Mouse (Mus musculus): ENCODE results near the gene Ccnyl1.

The Ccnyl1 gene

DNA sequence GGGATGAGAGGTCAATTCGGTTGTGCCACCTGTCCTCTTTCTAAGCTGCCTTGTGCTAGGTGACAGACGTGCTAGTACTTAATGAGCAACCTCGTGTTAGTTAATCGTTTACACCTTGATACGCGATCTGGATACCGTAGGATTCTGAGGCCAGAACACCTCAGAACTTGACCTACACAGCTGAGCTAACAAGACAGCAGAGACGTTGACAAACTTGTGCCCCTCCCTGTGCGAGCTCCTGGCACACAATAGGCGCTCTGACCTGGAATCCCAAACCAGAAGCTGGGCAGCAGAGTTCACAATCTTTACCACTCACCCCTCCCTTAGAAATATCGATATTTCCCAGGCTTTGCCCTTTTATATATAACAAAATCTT, 47.9 kb downstream of the Ccnyl1 start:
- DNase-seq (ENCODE audit: low spot score) = no peak

DNA sequence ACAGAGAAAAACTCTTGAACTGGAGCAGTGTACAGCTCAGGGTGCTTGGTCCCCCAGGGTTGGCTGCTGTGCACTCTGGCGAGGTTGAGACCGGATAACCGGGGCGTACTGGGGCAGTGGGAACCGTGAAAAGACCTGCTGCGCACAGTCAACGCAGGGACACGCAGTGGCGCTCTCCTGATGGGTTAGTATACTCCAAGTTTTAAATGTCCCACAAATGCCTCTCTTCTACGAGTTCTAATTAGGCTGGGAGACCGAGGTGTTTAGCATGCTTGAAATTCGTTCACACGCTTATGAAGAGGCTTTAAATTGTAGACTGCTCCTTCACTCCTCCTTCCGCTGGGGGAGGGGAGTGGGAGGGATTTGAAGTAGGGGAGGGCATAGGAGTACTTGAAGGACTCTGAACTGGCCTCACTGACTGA, 48.4 kb downstream of the Ccnyl1 start:
- DNase-seq (ENCODE audit: low spot score) = peak; percentile 87

DNA sequence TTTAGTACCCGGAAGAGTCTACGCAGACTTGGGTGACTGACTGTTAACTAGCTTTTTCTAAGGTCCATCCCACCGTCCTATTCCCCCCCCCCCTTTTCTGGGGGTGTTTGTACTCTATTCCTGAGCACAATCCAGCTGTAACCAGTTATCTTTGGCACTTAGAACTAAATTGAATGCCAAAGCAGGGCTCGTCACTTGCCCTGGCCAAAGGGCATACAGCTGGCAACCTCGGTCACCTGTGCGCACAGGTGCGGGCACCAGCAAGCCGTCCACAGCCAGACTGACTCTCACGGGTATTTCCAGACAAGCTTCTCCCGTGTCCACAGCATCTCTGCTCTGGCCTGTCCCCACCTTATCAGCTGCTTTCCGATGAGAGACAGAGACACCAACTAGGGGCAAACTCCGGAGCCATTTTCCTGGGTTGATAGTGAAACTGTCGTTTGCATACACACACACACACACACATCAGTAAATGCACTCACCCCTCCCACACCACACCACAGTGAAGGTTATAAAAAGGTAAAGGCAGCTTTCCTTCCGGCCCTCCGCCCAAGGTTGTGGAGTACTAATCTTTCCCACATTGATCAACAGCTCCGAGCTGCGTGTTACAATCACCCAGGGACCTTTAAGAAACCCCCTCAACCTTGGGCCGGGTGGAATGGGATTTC, 52.6 kb downstream of the Ccnyl1 start:
- no peak for DNase-seq (ENCODE audit: low spot score)

DNA sequence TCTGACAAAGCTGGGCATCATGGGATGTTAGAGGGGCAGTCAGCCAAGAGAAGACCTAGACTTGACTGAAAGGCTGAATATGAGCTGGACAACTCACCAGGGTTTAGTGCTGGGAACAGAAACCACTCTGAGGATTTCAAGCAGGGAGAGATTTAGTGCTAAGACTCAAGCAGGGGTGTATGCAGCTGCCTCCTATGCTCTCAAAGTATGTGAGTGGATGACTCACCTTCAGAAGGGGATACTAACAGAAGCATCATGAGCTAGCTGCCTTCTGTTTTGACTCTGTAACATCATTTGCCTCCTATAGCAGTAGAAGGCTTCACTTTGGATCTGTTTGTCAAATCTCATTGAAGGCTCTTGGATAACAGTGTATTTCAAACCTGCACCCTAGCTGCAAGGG, 54.4 kb downstream of the Ccnyl1 start:
- no peak for DNase-seq (ENCODE audit: low spot score)

DNA sequence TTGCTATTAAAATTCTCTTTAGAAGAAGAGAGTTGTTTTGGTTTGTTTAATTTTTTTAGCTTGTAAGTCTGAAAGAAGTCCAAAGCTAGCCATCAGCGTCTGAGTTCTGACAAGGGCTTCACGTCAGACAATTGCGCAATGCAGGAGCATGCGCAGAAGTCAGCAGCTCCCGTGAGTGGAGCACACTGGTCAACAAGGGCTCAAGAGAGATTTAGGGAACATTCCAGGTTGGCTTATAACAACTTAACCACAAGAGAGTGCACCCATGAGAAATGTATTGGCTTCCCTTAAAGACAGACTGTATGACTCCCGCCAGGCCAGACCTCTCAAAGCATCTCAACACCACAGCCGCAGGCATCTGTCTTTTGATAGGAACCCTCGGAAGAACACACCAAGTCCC, 62.9 kb downstream of the Ccnyl1 start:
- peak; percentile 68 for DNase-seq (ENCODE audit: low spot score)

- peak; percentile 80 for DNase-seq (ENCODE audit: low spot score)
These were observed 63.4 kb downstream of the Ccnyl1 start for GRCm38 (mm10) chr1:64753668-64754067.

GRCm38 (mm10) chr1:64754658-64755057, 64.4 kb downstream of the Ccnyl1 start:
- DNase-seq (ENCODE audit: low spot score) = peak; percentile 69

GRCm38 (mm10) chr1:64755971-64756639, 65.8 kb downstream of the Ccnyl1 start:
- DNase-seq (ENCODE audit: low spot score) = no peak

GRCm38 (mm10) chr1:64756640-64757030, 66.4 kb downstream of the Ccnyl1 start:
- DNase-seq (ENCODE audit: low spot score) = no peak

GRCm38 (mm10) chr1:64757254-64757653, 67.0 kb downstream of the Ccnyl1 start:
- DNase-seq (ENCODE audit: low spot score) = no peak

GRCm38 (mm10) chr1:64757766-64758165, 67.5 kb downstream of the Ccnyl1 start:
- DNase-seq (ENCODE audit: low spot score) = no peak

DNA sequence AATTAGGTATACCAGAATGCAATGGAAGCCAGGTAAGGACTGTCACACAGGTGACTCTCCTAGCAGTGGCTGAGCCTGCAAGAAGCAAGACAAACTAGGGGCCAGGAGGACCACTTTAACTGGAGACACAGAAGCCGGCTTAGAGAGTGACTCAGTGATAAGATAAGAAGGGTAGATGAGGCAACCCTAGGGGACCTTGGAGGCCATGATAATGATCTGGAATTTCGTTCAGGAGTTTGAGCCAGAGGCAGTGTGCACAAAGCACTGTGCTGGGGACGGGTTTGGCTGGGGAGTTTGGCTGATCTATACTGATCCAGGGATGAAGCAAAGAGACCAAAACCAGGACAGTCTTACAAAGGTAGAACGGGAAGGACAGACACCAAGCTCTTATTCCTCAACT, 71.4 kb downstream of the Ccnyl1 start:
- DNase-seq (ENCODE audit: low spot score) = peak; percentile 75

DNA sequence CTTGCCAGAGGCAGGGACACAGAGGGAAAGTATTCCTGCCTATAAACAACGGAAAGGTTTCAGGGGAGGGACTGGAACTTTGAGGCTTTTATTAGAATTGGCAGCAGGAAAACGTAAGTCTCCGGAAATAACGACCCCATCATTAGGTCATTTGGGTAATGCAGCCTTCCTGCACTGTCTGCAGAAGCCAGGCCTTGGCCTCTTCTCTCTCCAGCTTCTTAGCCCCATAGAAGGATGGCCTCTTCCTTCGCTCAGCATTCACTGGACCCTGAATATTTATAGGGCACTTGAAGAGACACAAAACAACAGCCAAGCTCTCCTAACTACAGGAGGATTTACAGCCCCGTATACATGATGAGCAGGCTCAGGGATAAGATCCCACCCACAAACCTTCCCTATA, 79.9 kb downstream of the Ccnyl1 start:
- no peak for DNase-seq (ENCODE audit: low spot score)

- no peak for DNase-seq (ENCODE audit: low spot score)
These were observed 83.0 kb downstream of the Ccnyl1 start for GRCm38 (mm10) chr1:64773305-64773704.

All from yolk sac, embryonic 10.5 days (tissue).